Mouse (Mus musculus): Measurements from ENCODE around the gene Cul9. TPM values are rescaled to one million over a fixed set of nuclear protein-coding genes. Genes with fewer than 3 reads are reported as not detected.
"Not testable (repeated sequence)": the region's sequence is repeated elsewhere in the genome, so short reads cannot be mapped to it uniquely, and the experiment has no call there.

Cul9 gene
- polyA plus RNA-seq, 2 experiments, result 0.46 to 0.59 TPM

DNA sequence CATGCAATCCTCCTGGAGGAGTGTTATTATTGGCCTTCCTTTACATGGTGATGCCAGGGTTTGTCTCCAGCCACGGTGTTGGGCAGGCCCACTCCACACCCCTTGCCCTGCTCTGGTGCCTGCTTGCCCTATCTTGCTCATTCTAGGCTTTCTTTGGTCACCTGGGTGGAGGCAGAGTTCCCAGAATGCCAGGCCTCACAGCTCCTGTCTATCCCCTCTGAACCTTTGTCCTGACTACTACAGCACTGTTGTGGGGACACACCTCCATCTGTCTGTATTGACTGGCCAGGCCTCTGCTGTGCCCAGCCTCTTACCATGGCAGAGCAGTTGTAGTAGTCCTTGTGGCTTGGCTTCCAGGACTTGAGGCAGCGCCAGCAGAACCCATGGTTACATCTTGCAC is 43.4 kb downstream of the Cul9 start:
- no peak for ATAC-seq (ENCODE audit: insufficient read depth)
- Histone ChIP-seq H3K36me3 (replicated peaks; ENCODE audit: control insufficient read depth, insufficient read depth, low read depth) (no peaks in the 10 kb centered on the region), H3K4me1 (replicated peaks; ENCODE audit: control insufficient read depth in 2 of 2, insufficient read depth in 2 of 2, low read length in 1 of 2) (no peaks in the 10 kb centered on the region), H3K4me3 (ENCODE audit: insufficient read depth in 1 of 2, low read depth in 2 of 2, low read length in 2 of 2) (no peak overlapping the region), H3K27ac (no peak overlapping the region), H3K9me3 (ENCODE audit: control insufficient read depth, low read length) (no peaks in the 10 kb centered on the region), H3K4me2 (ENCODE audit: low read depth) (no peak overlapping the region), H3K27me3 (ENCODE audit: control insufficient read depth, insufficient read depth, low read length) (no peaks in the 10 kb centered on the region), H3K9ac (replicated peaks) (no peak overlapping the region)
- DNase-seq (ENCODE audit: low read depth in 3 of 3, low spot score in 3 of 3), result no peak
- TF ChIP-seq EP300 (IDR thresholded peaks at IDR 0.05; ENCODE audit: low read depth), result no peak
- TF ChIP-seq CTCF (IDR thresholded peaks at IDR 0.05; ENCODE audit: low read depth), result no peak
- WGBS (ENCODE audit: insufficient replicate concordance), result 61% methylated on average over 2 of the region's 2 CpGs

DNA sequence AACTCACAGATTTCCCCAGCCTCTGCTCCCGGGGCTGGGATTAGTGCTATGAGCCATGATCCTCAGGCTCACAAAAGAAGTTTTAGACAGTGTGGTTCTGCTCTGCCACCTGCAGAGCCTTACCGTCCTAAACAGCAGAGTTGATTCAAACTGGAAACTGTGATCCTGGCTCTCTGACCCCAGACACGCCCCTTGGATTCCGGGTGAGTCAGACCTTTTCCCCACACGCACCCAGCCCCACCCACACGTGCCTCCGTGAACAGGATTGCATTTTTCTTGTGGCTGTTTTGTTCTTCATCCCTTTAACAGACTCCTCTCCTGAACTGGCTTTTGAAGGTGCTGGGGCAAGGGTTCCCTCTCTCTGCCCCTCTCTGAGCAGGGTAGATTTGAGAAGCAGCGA is 48.2 kb downstream of the Cul9 start:
- H3K4me3 ChIP-seq (ENCODE audit: insufficient read depth in 1 of 2, low read depth in 2 of 2, low read length in 2 of 2), result no peak overlapping the region
- 76% methylated on average over 8 of the region's 8 CpGs for WGBS (ENCODE audit: insufficient replicate concordance)
- H3K9ac ChIP-seq (replicated peaks), result no peak overlapping the region
- DNase-seq (ENCODE audit: low read depth in 3 of 3, low spot score in 3 of 3), result no peak
- H3K27ac ChIP-seq, result no peak overlapping the region
- TF ChIP-seq EP300 (IDR thresholded peaks at IDR 0.05; ENCODE audit: low read depth), result no peak
- no peak for TF ChIP-seq CTCF (IDR thresholded peaks at IDR 0.05; ENCODE audit: low read depth)
- peak overlapping the region; percentile 73; the same call in 1 of the 2 replicates for H3K4me2 ChIP-seq (ENCODE audit: low read depth)
- ATAC-seq (ENCODE audit: insufficient read depth), result no peak
- no peaks in the 10 kb centered on the region; the same call in 1 of the 2 replicates for H3K27me3 ChIP-seq (ENCODE audit: control insufficient read depth, insufficient read depth, low read length)
- H3K4me1 ChIP-seq (replicated peaks; ENCODE audit: control insufficient read depth in 2 of 2, insufficient read depth in 2 of 2, low read length in 1 of 2), result peaks cover 3 to 5% of the 10 kb centered on the region in 2 experiments; a peak in 2 of 4 replicates
- H3K36me3 ChIP-seq (replicated peaks; ENCODE audit: control insufficient read depth, insufficient read depth, low read depth), result no peaks in the 10 kb centered on the region
- H3K9me3 ChIP-seq (ENCODE audit: control insufficient read depth, low read length), result no peaks in the 10 kb centered on the region

DNA sequence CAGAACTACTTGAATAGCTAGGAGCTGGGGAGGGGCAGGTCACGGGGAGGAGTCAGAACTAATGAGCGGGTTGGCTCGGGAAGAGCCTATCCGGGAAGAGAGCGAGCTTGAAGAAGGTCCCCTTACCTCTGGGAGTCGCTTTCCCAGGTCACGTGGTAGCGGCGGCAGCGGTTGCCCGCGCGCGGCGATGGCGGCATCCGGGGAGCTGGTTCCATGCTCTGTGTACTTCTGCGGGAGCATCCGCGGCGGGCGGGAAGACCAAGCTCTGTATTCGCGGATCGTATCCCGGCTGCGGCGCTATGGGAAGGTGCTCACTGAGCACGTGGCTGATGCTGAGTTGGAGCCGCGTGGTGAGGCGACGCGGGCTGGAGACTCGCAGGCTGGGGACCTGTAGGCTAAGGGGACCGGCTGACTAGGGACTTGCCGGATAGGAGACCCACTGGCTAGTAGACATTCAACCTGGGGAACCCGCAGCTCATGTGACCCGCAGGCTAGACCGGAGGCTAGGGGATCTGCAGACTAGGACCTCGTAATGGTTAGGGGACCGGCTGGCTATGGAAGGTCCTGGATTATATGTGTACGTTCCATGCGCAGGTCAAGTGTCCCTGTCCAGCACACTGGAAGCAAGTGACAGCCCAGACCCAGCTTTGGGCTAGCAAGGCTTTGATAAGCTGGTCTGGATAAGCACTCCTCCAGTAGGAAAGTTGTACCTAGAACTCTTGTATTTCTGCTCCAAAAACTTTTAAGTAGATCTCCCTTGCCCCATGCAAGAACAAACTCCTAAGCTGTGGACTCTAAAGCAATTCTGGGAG is 49.4 kb downstream of the Cul9 start, which contains the start of gene Dnph1:
TSS of gene Dnph1 (plus strand) at position 89 of the 812 bp plus-strand sequence.
- WGBS (ENCODE audit: insufficient replicate concordance), result under 1% methylated on average over 44 of the region's 44 CpGs
- Histone ChIP-seq H3K9ac (replicated peaks) (peak within 1 kb of the TSS; percentile 73), H3K36me3 (replicated peaks; ENCODE audit: control insufficient read depth, insufficient read depth, low read depth) (no peaks in the 10 kb centered on the region), H3K9me3 (ENCODE audit: control insufficient read depth, low read length) (no peaks in the 10 kb centered on the region), H3K27me3 (ENCODE audit: control insufficient read depth, insufficient read depth, low read length) (no peaks in the 10 kb centered on the region; the same call in 1 of the 2 replicates), H3K27ac (no peak within 1 kb of the TSS), H3K4me2 (ENCODE audit: low read depth) (peak within 1 kb of the TSS; percentile 73), H3K4me3 (ENCODE audit: insufficient read depth in 1 of 2, low read depth in 2 of 2, low read length in 2 of 2) (peak within 1 kb of the TSS; percentile 62 to 64), H3K4me1 (replicated peaks; ENCODE audit: control insufficient read depth in 2 of 2, insufficient read depth in 2 of 2, low read length in 1 of 2) (peaks cover 3 to 5% of the 10 kb centered on the region in 2 experiments; a peak in 2 of 4 replicates)
- no peak for TF ChIP-seq CTCF (IDR thresholded peaks at IDR 0.05; ENCODE audit: low read depth)
- TF ChIP-seq EP300 (IDR thresholded peaks at IDR 0.05; ENCODE audit: low read depth), result no peak
- DNase-seq (ENCODE audit: low read depth in 3 of 3, low spot score in 3 of 3) (peak; percentile 79 to 81 (median 79)), ATAC-seq (ENCODE audit: insufficient read depth) (peak; percentile 96)

DNA sequence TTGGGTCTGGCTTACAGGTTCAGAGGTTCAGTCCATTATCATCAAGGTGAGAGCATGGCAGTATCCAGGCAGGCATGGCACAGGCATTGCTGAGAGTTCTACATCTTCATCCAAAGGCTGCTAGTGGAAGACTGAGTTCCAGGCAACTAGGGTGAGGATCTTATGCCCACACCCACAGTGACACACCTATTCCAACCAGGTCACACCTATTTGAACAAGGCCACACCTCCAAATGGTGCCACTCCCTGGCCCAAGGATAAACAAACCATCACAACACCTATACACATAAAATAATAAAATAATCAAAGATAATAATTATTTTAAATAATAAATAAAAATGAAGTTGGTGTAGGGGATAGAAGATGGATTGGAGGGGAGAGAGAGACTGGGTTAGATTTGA is 50.1 kb downstream of the Cul9 start:
- not testable (repeated sequence) for H3K36me3 ChIP-seq (replicated peaks; ENCODE audit: control insufficient read depth, insufficient read depth, low read depth); H3K4me3 ChIP-seq (ENCODE audit: insufficient read depth in 1 of 2, low read depth in 2 of 2, low read length in 2 of 2); DNase-seq (ENCODE audit: low read depth in 3 of 3, low spot score in 3 of 3); H3K27ac ChIP-seq; H3K4me1 ChIP-seq (replicated peaks; ENCODE audit: control insufficient read depth in 2 of 2, insufficient read depth in 2 of 2, low read length in 1 of 2); H3K9me3 ChIP-seq (ENCODE audit: control insufficient read depth, low read length); H3K27me3 ChIP-seq (ENCODE audit: control insufficient read depth, insufficient read depth, low read length); H3K9ac ChIP-seq (replicated peaks)
- H3K4me2 ChIP-seq (ENCODE audit: low read depth), result peak overlapping the region; percentile 73
- peak; percentile 55; the same call in 1 of the 2 replicates for ATAC-seq (ENCODE audit: insufficient read depth)

DNA sequence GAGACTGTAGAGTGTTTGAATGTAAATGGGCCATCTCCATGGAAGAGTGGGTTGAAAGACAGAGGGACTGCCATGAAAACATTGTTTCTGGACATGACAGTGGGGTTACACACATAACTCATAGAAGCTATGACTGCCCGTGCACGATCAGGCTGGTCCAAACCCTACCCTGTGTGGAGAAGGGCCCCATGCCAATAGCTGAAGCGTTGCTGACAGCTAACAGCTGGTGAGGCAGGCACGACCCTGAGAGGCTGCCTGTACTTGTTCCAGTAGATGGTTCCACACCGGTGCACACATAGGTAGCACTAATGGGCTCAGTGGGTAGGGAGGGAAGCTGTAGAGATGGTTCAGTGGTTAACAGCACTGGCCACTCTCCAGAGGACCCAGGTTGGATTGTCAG is 50.7 kb downstream of the Cul9 start:
- H3K4me3 ChIP-seq (ENCODE audit: insufficient read depth in 1 of 2, low read depth in 2 of 2, low read length in 2 of 2), result no peak overlapping the region
- no peak for DNase-seq (ENCODE audit: low read depth in 3 of 3, low spot score in 3 of 3)
- H3K27ac ChIP-seq, result no peak overlapping the region
- no peak for TF ChIP-seq EP300 (IDR thresholded peaks at IDR 0.05; ENCODE audit: low read depth)
- TF ChIP-seq CTCF (IDR thresholded peaks at IDR 0.05; ENCODE audit: low read depth), result no peak
- WGBS (ENCODE audit: insufficient replicate concordance), result 73% methylated on average over 5 of the region's 5 CpGs
- H3K4me2 ChIP-seq (ENCODE audit: low read depth), result no peak overlapping the region
- no peaks in the 10 kb centered on the region for H3K36me3 ChIP-seq (replicated peaks; ENCODE audit: control insufficient read depth, insufficient read depth, low read depth)
- ATAC-seq (ENCODE audit: insufficient read depth), result no peak
- no peak overlapping the region for H3K9ac ChIP-seq (replicated peaks)
- peaks cover 3 to 5% of the 10 kb centered on the region in 2 experiments; a peak in 2 of 4 replicates for H3K4me1 ChIP-seq (replicated peaks; ENCODE audit: control insufficient read depth in 2 of 2, insufficient read depth in 2 of 2, low read length in 1 of 2)
- H3K9me3 ChIP-seq (ENCODE audit: control insufficient read depth, low read length), result no peaks in the 10 kb centered on the region
- H3K27me3 ChIP-seq (ENCODE audit: control insufficient read depth, insufficient read depth, low read length), result no peaks in the 10 kb centered on the region; the same call in 1 of the 2 replicates
